In the genomic region with DNA sequence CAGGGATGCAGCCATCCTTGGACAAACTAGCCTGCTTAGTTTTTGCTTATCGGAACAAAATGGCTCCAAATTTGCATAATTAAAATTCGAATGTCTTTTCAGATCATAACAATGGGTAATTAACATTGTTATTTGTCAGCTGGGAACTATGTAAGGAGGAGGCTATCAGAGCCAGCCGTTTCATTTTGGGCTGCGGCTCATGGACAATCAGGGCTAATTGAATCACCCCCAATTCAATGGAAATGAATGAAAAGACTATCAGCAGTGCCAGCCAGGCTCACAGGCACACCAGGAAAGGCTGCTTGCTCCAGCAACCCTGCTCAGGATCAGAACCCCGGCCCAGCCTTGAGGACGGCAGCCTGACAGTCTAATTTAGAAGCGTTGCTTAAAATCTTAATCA, we compare ENCODE assay signal across 15 mouse cellular contexts.
"Had no signal": no experiment of that assay in that cellular context is flagged by ENCODE, and none has a peak within 500 bp of the region (broad histone marks: within the 10 kb centered on the region; RNA-seq: fewer than 3 reads in every experiment).

No protein-coding gene starts in this region.

- H3K27ac ChIP-seq: layer of hippocampus, adult 2 months; limb, embryonic 13.5 days; liver, embryonic 15.5 days had no signal

- H3K9me3 ChIP-seq: limb, embryonic 13.5 days; liver, embryonic 15.5 days had no signal

- H3K36me3 ChIP-seq: limb, embryonic 13.5 days; liver, embryonic 15.5 days had no signal

- DNase-seq: kidney, adult 9 months; kidney, postnatal 10 days; kidney, postnatal 4 days; left cerebral cortex, postnatal 4 days; lung, adult 2 months; lung, postnatal 36 days; right cerebral cortex, postnatal 4 days; spleen, adult 18-20 months; thymus, adult 18-20 months; thymus, postnatal 14 days had no signal

- H3K4me3 ChIP-seq: layer of hippocampus, adult 2 months; limb, embryonic 13.5 days; liver, embryonic 15.5 days had no signal

- H3K9ac ChIP-seq: limb, embryonic 13.5 days; liver, embryonic 15.5 days had no signal

- ATAC-seq: lung, postnatal 0 days had no signal

- H3K4me2 ChIP-seq: limb, embryonic 13.5 days; liver, embryonic 11.5 days had no signal
